Mouse (Mus musculus) forebrain, embryonic 13.5 days (tissue): ENCODE measurements at regions not wholly inside any gene's neighbourhood (a gene's known extent, or its start where the extent isn't known, plus 50 kb on each side); places are given as distances from the start of the nearest gene placed in this dataset.

Source experiments
- ATAC-seq: fragments of 200-750 bp; cut with Nextera tagmentation; 2 replicates; pipeline ENCODE4 v1.8.0; 2017
- H3K27ac ChIP-seq: fragments of 300-500 bp; sonication (generic); 2 replicates; pipeline ENCODE4 v1.5.1; 2015; ENCODE audit warnings: inconsistent platforms, mild to moderate bottlenecking, moderate library complexity
- H3K27me3 ChIP-seq: fragments of 300-500 bp; sonication (generic); 2 replicates; pipeline ENCODE4 v1.6.1; 2015; ENCODE audit warnings: mild to moderate bottlenecking, inconsistent platforms
- H3K36me3 ChIP-seq: fragments of 300-500 bp; sonication (generic); 2 replicates; pipeline ENCODE4 v1.6.1; 2015; ENCODE audit warnings: mild to moderate bottlenecking, inconsistent platforms; ENCODE audit not compliant: poor library complexity, severe bottlenecking
- H3K4me1 ChIP-seq: fragments of 300-500 bp; sonication (generic); 2 replicates; pipeline ENCODE4 v1.6.1; 2015; ENCODE audit warnings: inconsistent platforms
- H3K4me2 ChIP-seq: fragments of 300-500 bp; sonication (generic); 2 replicates; pipeline ENCODE4 v1.6.1; 2015; ENCODE audit warnings: inconsistent platforms, mild to moderate bottlenecking, moderate library complexity
- H3K4me3 ChIP-seq: fragments of 300-500 bp; sonication (generic); 2 replicates; pipeline ENCODE4 v1.5.1; 2015; ENCODE audit warnings: mild to moderate bottlenecking, inconsistent platforms
- H3K9ac ChIP-seq: fragments of 300-500 bp; sonication (generic); 2 replicates; pipeline ENCODE4 v1.6.1; 2015; ENCODE audit warnings: mild to moderate bottlenecking, inconsistent platforms
- H3K9me3 ChIP-seq: fragments of 300-500 bp; sonication (generic); replicated peaks from 2 replicates; pipeline ENCODE4 v1.6.1; 2016; ENCODE audit warnings: inconsistent platforms
- WGBS: fragments of 180-500 bp; shearing (Covaris S2); methylation state at CpG from one replicate; pipeline ENCODE4 v1.1.7; 2015; 5-methylcytosine and 5-hydroxymethylcytosine counted together

- Histone ChIP-seq H3K4me2 (no peak overlapping the region), H3K4me1 (no peaks in the 10 kb centered on the region), H3K4me3 (no peak overlapping the region), H3K9ac (no peak overlapping the region), H3K27ac (no peak overlapping the region), H3K9me3 (no peaks in the 10 kb centered on the region), H3K36me3 (no peaks in the 10 kb centered on the region), H3K27me3 (no peaks in the 10 kb centered on the region)
- ATAC-seq, result no peak
These were observed 369.0 kb downstream of the Bmper start for GRCm38 (mm10) chr9:23591906-23592305.

GRCm38 (mm10) chr9:23600623-23601022 lies 377.7 kb downstream of the Bmper start:
- ATAC-seq, result no peak
- Histone ChIP-seq H3K27ac (no peak overlapping the region), H3K27me3 (no peaks in the 10 kb centered on the region), H3K4me1 (no peaks in the 10 kb centered on the region), H3K4me2 (no peak overlapping the region), H3K36me3 (no peaks in the 10 kb centered on the region), H3K4me3 (no peak overlapping the region), H3K9me3 (no peaks in the 10 kb centered on the region), H3K9ac (no peak overlapping the region)
- WGBS, result 92% methylated on average over 2 of the region's 2 CpGs
